Mouse (Mus musculus) E14TG2a.4 (cell line): ENCODE results near the gene Bcl2.

Experiments used
- H3K27me3 ChIP-seq: 2 replicates; pipeline ENCODE4 v1.6.1; 2014; ENCODE audit warnings: low read length, control low read depth; ENCODE audit not compliant: insufficient read depth
- H3K36me3 ChIP-seq: 2 replicates; pipeline ENCODE4 v1.6.1; 2014; ENCODE audit warnings: low read length, control low read depth; ENCODE audit not compliant: insufficient read depth
- H3K4me1 ChIP-seq: replicated peaks from 2 replicates; pipeline ENCODE4 v1.6.1; 2014; ENCODE audit warnings: low read depth, low read length, control low read depth
- H3K4me3 ChIP-seq: replicated peaks from 2 replicates; pipeline ENCODE4 v1.5.1; 2014; ENCODE audit warnings: mild to moderate bottlenecking, low read length
- H3K9me3 ChIP-seq: 2 replicates; pipeline ENCODE4 v1.6.1; 2014; ENCODE audit warnings: low read length, control low read depth
- CTCF ChIP-seq: conservative IDR thresholded peaks from 2 replicates; pipeline ENCODE4 v1.5.1; 2014; ENCODE audit warnings: low read length
- NANOG ChIP-seq: IDR thresholded peaks from 2 replicates; pipeline ENCODE4 v1.6.1; 2014; ENCODE audit warnings: borderline replicate concordance, low read length, mixed read lengths
- POU5F1 ChIP-seq: IDR thresholded peaks from 2 replicates; pipeline ENCODE4 v1.6.1; 2014; ENCODE audit warnings: low read length, borderline replicate concordance

The Bcl2 gene

DNA sequence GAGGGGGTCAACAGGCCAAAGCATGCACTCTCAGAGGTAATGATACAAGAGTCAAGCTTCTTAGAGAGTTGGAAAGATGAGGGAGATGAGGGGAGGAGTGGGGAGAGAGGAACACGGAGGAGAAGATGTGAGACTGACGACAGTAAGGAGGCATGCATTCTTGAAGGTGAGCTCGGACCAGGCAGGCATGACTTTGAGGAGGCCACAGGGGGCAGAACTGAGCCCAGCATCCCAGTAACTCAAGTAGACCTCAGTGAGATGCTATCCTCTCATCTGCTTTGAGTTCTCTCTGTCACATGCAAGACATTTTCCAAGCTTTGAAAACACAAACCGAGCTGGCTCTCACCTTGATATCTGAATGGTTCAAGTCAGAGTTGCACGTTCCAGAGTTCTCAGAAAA, 100.7 kb downstream of the Bcl2 start:
- H3K9me3 ChIP-seq = no peaks in the 10 kb centered on the region
- H3K36me3 ChIP-seq = no peaks in the 10 kb centered on the region
- H3K4me1 ChIP-seq = no peaks in the 10 kb centered on the region
- TF ChIP-seq POU5F1 = no peak
- TF ChIP-seq CTCF = no peak
- TF ChIP-seq NANOG = no peak
- no peaks in the 10 kb centered on the region for H3K27me3 ChIP-seq
- no peak overlapping the region for H3K4me3 ChIP-seq

GRCm38 (mm10) chr1:106612166-106613031, 101.7 kb downstream of the Bcl2 start:
- TF ChIP-seq NANOG (no peak), POU5F1 (no peak), CTCF (no peak)
- no peaks in the 10 kb centered on the region for H3K4me1 ChIP-seq
- H3K4me3 ChIP-seq = no peak overlapping the region
- no peaks in the 10 kb centered on the region for H3K9me3 ChIP-seq
- no peaks in the 10 kb centered on the region for H3K27me3 ChIP-seq
- H3K36me3 ChIP-seq = no peaks in the 10 kb centered on the region

GRCm38 (mm10) chr1:106611246-106611645, 102.8 kb downstream of the Bcl2 start:
- Histone ChIP-seq H3K9me3 (no peaks in the 10 kb centered on the region), H3K36me3 (no peaks in the 10 kb centered on the region), H3K4me3 (no peak overlapping the region), H3K27me3 (no peaks in the 10 kb centered on the region), H3K4me1 (no peaks in the 10 kb centered on the region)
- TF ChIP-seq NANOG = no peak
- TF ChIP-seq CTCF = no peak
- no peak for TF ChIP-seq POU5F1

- Histone ChIP-seq H3K4me3 (no peak overlapping the region), H3K27me3 (no peaks in the 10 kb centered on the region), H3K4me1 (no peaks in the 10 kb centered on the region), H3K36me3 (no peaks in the 10 kb centered on the region), H3K9me3 (no peaks in the 10 kb centered on the region)
- TF ChIP-seq NANOG = no peak
- TF ChIP-seq POU5F1 = no peak
- no peak for TF ChIP-seq CTCF
Observed at GRCm38 (mm10) chr1:106608098-106608778, 105.8 kb downstream of the Bcl2 start.

GRCm38 (mm10) chr1:106606951-106607350, 107.1 kb downstream of the Bcl2 start:
- H3K4me1 ChIP-seq = no peaks in the 10 kb centered on the region
- H3K9me3 ChIP-seq = no peaks in the 10 kb centered on the region
- TF ChIP-seq POU5F1 (no peak), NANOG (no peak), CTCF (no peak)
- H3K27me3 ChIP-seq = no peaks in the 10 kb centered on the region
- H3K36me3 ChIP-seq = no peaks in the 10 kb centered on the region
- no peak overlapping the region for H3K4me3 ChIP-seq

DNA sequence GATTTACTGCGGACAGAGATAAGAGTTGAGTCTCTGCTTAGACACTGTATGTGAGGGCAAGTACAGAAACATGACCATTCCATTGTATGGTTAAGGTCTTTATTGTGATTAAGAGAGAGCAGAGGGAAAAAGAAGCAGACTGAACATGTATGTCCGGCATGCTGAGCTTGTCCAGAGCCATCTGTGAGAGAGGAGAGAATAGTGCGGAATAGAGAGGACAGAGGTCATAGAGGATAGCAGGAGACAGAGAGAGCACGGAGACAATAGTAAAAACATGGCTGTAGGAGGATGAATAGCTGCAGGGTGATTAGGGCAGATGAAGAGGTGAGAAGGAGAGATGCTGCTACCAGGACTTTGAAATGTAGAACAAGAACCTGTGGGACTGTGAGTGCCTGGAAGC, 110.7 kb downstream of the Bcl2 start:
- Histone ChIP-seq H3K4me3 (no peak overlapping the region), H3K36me3 (no peaks in the 10 kb centered on the region), H3K9me3 (no peaks in the 10 kb centered on the region), H3K27me3 (no peaks in the 10 kb centered on the region), H3K4me1 (no peaks in the 10 kb centered on the region)
- TF ChIP-seq NANOG (no peak), POU5F1 (no peak), CTCF (no peak)

DNA sequence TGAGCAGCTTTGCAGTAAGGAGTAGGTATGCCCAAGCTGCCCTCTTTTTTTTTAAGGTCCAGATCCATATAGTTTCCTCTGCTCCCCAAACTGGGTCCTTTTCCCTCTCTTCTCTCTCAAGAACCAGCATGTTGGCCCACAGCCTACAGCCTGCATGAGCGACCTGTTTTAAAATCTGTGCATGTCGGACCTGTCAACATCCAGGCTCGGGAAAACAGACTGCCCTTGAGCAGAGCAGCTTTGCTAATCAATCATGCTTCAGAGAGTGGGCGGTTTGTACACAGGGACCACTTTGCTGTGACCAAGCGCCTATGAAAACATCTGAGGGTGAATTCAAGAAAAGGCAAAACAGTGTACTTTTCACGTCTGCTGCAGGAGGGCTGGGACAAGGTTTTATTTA, 111.1 kb downstream of the Bcl2 start:
- no peaks in the 10 kb centered on the region for H3K4me1 ChIP-seq
- H3K27me3 ChIP-seq = no peaks in the 10 kb centered on the region
- no peak overlapping the region for H3K4me3 ChIP-seq
- TF ChIP-seq POU5F1 (no peak), NANOG (no peak), CTCF (no peak)
- H3K36me3 ChIP-seq = no peaks in the 10 kb centered on the region
- no peaks in the 10 kb centered on the region for H3K9me3 ChIP-seq

DNA sequence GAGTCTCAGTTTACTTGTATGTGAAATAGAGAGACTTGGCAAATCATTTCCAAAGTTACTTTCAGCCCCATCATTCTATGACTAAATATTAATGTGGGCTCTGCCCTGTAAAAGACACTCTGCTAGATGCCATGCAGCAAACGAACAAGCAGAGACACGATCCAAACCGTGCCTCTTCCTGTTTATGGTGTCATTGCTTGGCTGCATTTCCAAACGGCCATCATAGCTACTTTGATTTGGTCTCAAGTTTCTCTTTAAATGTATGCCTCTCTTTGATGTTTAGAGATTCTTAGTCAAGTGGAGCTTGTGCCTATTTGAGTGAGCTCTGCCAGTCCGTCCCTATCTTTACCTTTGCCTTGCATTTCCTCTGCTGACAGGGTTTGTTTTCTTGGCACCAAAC, 111.5 kb downstream of the Bcl2 start:
- H3K27me3 ChIP-seq = no peaks in the 10 kb centered on the region
- H3K4me1 ChIP-seq = no peaks in the 10 kb centered on the region
- no peak for TF ChIP-seq CTCF
- TF ChIP-seq POU5F1 = no peak
- TF ChIP-seq NANOG = no peak
- H3K36me3 ChIP-seq = no peaks in the 10 kb centered on the region
- no peak overlapping the region for H3K4me3 ChIP-seq
- H3K9me3 ChIP-seq = no peaks in the 10 kb centered on the region

- Histone ChIP-seq H3K4me1 (no peaks in the 10 kb centered on the region), H3K4me3 (no peak overlapping the region), H3K9me3 (no peaks in the 10 kb centered on the region), H3K36me3 (no peaks in the 10 kb centered on the region), H3K27me3 (no peaks in the 10 kb centered on the region)
- TF ChIP-seq CTCF = no peak
Observed at GRCm38 (mm10) chr1:106601247-106601646, 112.8 kb downstream of the Bcl2 start.
